In genomic region chr13:32493309-32493708, GRCm38 (mm10) we compare ENCODE assay signal across 8 mouse cellular contexts.
DNase-seq lines count a peak whose midpoint lies in the region.

No protein-coding gene starts in this region.

- DNase-seq in ovary, postnatal 36 days (ENCODE audit: low spot score): peak; percentile 55
- no peak for DNase-seq in ovary, adult 18-20 months (ENCODE audit: low spot score)
- peak; percentile 74 for DNase-seq in brain, adult 2 months (ENCODE audit: low read depth, low spot score)
- DNase-seq in forelimb bud, embryonic 11.5 days (ENCODE audit: low read depth, low spot score): peak; percentile 77
- peak; percentile 54 to 74 for DNase-seq in kidney, adult 8-10 months
- DNase-seq in left cerebral cortex, postnatal 25 days (ENCODE audit: low spot score in 2 of 2): peak; percentile 60 to 74
- peak; percentile 54 for DNase-seq in right cerebral cortex, adult 18-20 months
- no peak for DNase-seq in spleen, adult 12 weeks (ENCODE audit: low spot score)

- intact Hi-C loops in left cerebral cortex, postnatal 25 days (cut with DNase I): loop anchor here (2.0 to 10.0 kb wide), 3 partner anchors 199 to 701 kb away; no protein-coding TSS in a partner anchor

Comparison
In these comparisons a context has a peak if more than half of its experiments do, and no peak if none do; other contexts are left out.
1. DNase-seq: peak in ovary, postnatal 36 days (single experiment), brain, adult 2 months (single experiment), forelimb bud, embryonic 11.5 days (single experiment), kidney, adult 8-10 months (2 of 2), left cerebral cortex, postnatal 25 days (2 of 2) and right cerebral cortex, adult 18-20 months (single experiment); none in ovary, adult 18-20 months (single experiment) and spleen, adult 12 weeks (single experiment).